Mouse (Mus musculus) ES-E14 (cell line): ENCODE results near the gene Dld.

Experiments
- HCFC1 ChIP-seq: IDR thresholded peaks from 2 replicates; pipeline ENCODE4 v1.6.1; 2012; ENCODE audit warnings: low read length, inconsistent platforms, borderline replicate concordance; ENCODE audit not compliant: insufficient read depth
- MAFK ChIP-seq: IDR thresholded peaks from 2 replicates; pipeline ENCODE4 v1.6.1; 2014; ENCODE audit warnings: mild to moderate bottlenecking, low read depth, low read length, inconsistent platforms; ENCODE audit not compliant: insufficient read depth
- ZC3H11A ChIP-seq: IDR thresholded peaks from 2 replicates; pipeline ENCODE4 v1.6.1; 2012; ENCODE audit warnings: low read depth, mild to moderate bottlenecking, inconsistent platforms, low read length, borderline replicate concordance
- ZNF384 ChIP-seq: IDR thresholded peaks from 2 replicates; pipeline ENCODE4 v1.6.1; 2012; ENCODE audit warnings: low read depth, low read length, inconsistent platforms

DNA sequence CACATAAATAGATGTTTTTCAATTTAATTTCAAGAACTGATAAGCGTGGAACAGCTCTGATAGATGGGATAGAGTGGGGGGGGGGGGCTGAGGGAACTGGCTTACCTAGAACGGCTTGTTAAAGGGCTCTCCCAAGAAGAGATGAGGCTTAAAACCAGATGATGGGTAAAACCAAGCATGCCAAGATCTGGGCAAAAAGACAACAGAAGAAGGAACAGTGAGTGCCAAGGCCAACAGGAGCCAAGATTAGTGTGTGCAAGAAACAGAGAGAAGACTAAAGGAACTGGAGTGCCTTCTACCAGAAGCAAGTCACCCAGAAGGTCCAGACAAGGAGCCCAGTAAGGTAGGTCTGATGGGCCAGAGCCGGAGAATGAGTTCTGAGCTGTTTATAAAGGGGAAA, 39.3 kb upstream of the Dld start, which contains the start of gene Slc26a3:
- no peak for TF ChIP-seq HCFC1
- no peak for TF ChIP-seq MAFK
- no peak for TF ChIP-seq ZC3H11A
- TF ChIP-seq ZNF384, result no peak
